Mouse (Mus musculus): ENCODE results near the gene Gsta2.
"Not testable (repeated sequence)": the region's sequence is repeated elsewhere in the genome, so short reads cannot be mapped to it uniquely, and the experiment has no call there.

The Gsta2 gene

DNA sequence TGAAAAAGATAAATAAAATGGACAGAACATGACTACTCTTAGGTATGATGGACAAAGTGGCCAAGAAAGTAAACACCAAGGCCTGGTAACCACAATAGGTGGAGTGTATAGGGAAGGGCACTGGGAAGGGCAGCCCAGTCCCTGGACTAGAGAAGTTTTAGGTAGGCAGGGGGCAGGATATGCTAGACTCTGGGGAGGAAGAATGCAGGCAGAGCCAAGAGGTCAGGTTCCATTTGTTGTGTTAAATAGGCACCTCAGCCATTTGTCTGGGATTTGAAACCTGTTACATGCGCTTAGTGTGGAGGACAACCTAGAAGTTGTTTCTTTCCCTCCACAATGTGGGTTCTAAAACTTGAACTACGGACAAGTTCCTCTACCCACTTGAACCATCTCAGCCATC, 13.8 kb upstream of the Gsta2 start:
- in situ Hi-C loops (cut with MboI; ENCODE audit: low pct_unique_long_range_greater_than_20kb in 1 of 2, low sequenced_read_pairs in 2 of 2, unreplicated experiment in 1 of 2): no loop called here

DNA sequence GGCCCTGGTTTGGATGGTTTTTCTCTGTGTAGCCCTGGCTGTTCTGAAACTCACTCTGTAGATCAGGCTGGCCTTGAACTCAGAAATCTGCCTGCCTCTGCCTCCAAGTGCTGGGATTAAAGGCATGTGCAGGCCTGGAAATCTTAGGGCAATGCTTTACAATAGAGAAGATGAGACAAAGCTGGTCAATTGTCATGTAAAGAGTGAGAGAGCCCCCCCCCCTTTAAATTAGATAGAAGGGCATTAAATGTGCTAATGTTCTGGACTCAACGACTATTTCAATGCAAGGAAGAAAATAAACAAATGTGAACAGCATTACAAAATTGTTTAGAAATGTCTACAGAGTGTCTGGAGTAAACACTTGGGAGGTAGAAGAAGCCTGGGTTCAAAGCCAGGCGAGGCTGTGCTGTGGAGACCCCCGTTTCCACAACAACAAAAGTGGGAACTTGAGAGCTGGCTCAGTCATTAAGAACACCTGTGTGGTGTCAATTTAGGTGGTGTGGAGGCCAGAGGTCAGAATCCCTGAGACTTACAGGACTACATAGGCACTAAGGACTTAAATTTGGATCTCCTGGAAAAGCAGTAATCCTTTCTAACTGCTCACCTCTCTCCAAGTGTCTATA, 13.2 kb upstream of the Gsta2 start:
- in situ Hi-C loops (cut with MboI; ENCODE audit: low pct_unique_long_range_greater_than_20kb in 1 of 2, low sequenced_read_pairs in 2 of 2, unreplicated experiment in 1 of 2): no loop called here

DNA sequence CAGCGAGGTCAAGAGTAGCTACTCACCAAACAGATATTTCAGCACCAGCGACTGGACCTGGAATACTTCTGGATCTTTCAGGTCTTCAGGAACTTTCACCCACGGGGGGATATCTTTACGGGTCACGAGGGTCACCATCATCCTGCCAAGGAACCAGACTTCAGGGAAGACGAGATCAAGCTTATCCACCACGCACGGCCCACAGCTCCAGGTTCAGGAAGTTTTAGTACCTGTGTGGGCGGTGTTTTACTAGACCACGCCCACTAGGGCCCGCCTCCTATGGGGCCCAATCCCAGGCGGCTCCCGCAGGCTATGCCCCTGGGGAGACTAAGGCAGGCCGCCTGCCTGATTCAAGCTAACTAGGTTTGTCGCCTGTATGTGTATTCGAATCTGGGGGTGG, 12.4 kb upstream of the Gsta2 start, which contains the start of gene Dppa5a:
TSS of gene Dppa5a (minus strand) at position 219 of the 400 bp plus-strand sequence.
- in situ Hi-C loops (cut with MboI; ENCODE audit: low pct_unique_long_range_greater_than_20kb in 1 of 2, low sequenced_read_pairs in 2 of 2, unreplicated experiment in 1 of 2): not testable (repeated sequence)

- in situ Hi-C loops (cut with MboI; ENCODE audit: low pct_unique_long_range_greater_than_20kb in 1 of 2, low sequenced_read_pairs in 2 of 2, unreplicated experiment in 1 of 2): no loop called here
These were observed 10.4 kb upstream of the Gsta2 start for GRCm38 (mm10) chr9:78365850-78366544.

- in situ Hi-C loops (cut with MboI; ENCODE audit: low pct_unique_long_range_greater_than_20kb in 1 of 2, low sequenced_read_pairs in 2 of 2, unreplicated experiment in 1 of 2): no loop called here
These were observed 9.1 kb upstream of the Gsta2 start for GRCm38 (mm10) chr9:78364701-78365100.

- in situ Hi-C loops (cut with MboI; ENCODE audit: low pct_unique_long_range_greater_than_20kb in 1 of 2, low sequenced_read_pairs in 2 of 2, unreplicated experiment in 1 of 2): no loop called here
These were observed 7.8 kb upstream of the Gsta2 start for GRCm38 (mm10) chr9:78363374-78363773.

DNA sequence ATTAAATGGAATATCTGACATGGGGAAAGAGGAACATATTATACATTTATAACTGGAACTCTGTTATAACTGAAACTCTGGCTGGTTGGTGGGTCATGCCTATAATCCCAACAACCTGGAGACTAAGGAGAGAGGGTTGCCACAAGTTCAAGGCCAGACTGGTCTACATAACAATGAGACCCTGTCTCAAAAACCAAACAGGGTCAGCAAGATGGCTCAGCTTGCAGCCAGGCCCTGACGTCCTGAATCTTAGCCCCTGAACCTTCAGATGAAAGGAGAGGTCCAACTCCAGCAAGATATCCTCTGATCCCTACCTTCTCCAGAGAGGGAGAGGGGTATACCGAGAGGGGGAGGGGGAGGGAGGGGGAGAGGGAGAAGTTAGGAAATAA, 4.9 kb upstream of the Gsta2 start:
- in situ Hi-C loops (cut with MboI; ENCODE audit: low pct_unique_long_range_greater_than_20kb in 1 of 2, low sequenced_read_pairs in 2 of 2, unreplicated experiment in 1 of 2): no loop called here

GRCm38 (mm10) chr9:78359750-78360483, 4.3 kb upstream of the Gsta2 start:
- in situ Hi-C loops (cut with MboI; ENCODE audit: low pct_unique_long_range_greater_than_20kb in 1 of 2, low sequenced_read_pairs in 2 of 2, unreplicated experiment in 1 of 2): loop anchor here in 1 of 2 experiments (5.0 kb wide), 1 partner anchor 32 kb away; no protein-coding TSS in a partner anchor

- in situ Hi-C loops (cut with MboI; ENCODE audit: low pct_unique_long_range_greater_than_20kb in 1 of 2, low sequenced_read_pairs in 2 of 2, unreplicated experiment in 1 of 2): loop anchor here in 1 of 2 experiments (5.0 kb wide), 1 partner anchor 34 kb away; no protein-coding TSS in a partner anchor
These were observed 2.5 kb upstream of the Gsta2 start for GRCm38 (mm10) chr9:78358053-78358452.

- in situ Hi-C loops (cut with MboI; ENCODE audit: low pct_unique_long_range_greater_than_20kb in 1 of 2, low sequenced_read_pairs in 2 of 2, unreplicated experiment in 1 of 2): loop anchor here in 1 of 2 experiments (5.0 kb wide), 1 partner anchor 37 kb away; no protein-coding TSS in a partner anchor
These were observed 666 bp downstream of the Gsta2 start for GRCm38 (mm10) chr9:78354665-78355578.

DNA sequence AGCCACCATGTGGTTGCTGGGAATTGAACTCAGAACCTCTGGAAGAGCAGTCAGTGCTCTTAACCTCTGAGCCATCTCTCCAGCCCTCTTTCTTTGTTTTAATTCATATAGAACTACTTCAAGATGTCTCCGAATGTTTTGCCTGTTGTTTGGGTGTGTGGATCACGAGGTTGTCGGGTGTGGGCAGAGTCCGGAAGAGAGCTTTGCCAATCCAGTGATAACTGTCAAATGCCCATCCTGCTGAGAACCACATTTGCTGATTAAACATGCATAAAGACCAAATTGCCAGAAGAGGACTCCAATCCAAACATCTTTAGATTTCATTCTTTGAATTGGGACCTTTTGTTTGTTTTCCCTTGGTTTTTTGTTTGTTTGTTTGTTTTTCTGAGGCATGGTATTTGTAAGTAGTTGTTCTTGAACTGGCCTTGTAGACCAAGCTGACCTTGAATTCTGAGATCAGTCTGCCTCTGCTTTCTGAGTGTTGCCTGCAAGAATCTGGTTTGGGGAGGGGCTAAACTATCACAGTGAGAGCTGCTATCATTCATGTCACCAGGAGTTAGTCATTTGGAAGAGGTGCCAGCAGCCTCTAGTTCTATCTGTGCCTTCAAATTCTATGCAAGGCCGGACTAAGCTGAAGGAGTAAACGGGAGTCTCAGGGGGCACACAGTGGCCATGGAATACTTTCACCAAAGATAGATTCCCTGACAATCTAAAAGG, 3.9 kb downstream of the Gsta2 start:
- in situ Hi-C loops (cut with MboI; ENCODE audit: low pct_unique_long_range_greater_than_20kb in 1 of 2, low sequenced_read_pairs in 2 of 2, unreplicated experiment in 1 of 2): no loop called here

DNA sequence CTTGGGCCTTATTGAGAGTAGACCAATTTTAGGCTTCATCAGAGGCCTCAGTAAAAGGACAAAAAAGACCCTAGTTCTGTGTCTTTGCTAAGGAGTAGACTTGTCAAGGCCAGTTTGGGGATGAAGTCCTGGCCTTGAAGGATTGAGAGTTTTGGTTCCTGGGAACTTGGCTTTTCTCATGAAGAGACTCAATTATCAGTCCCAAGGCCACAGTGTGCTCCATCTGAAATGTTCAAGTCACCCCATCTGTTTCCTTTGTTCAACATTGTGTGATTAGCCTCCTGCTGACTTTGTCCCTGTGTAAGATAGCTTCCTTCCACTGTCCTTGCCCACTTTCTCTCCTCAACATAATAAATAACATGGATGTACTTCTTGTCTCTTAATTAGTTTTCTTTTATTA, 5.6 kb downstream of the Gsta2 start:
- in situ Hi-C loops (cut with MboI; ENCODE audit: low pct_unique_long_range_greater_than_20kb in 1 of 2, low sequenced_read_pairs in 2 of 2, unreplicated experiment in 1 of 2): not testable (repeated sequence)

GRCm38 (mm10) chr9:78349141-78349540, 6.4 kb downstream of the Gsta2 start:
- in situ Hi-C loops (cut with MboI; ENCODE audit: low pct_unique_long_range_greater_than_20kb in 1 of 2, low sequenced_read_pairs in 2 of 2, unreplicated experiment in 1 of 2): not testable (repeated sequence)

DNA sequence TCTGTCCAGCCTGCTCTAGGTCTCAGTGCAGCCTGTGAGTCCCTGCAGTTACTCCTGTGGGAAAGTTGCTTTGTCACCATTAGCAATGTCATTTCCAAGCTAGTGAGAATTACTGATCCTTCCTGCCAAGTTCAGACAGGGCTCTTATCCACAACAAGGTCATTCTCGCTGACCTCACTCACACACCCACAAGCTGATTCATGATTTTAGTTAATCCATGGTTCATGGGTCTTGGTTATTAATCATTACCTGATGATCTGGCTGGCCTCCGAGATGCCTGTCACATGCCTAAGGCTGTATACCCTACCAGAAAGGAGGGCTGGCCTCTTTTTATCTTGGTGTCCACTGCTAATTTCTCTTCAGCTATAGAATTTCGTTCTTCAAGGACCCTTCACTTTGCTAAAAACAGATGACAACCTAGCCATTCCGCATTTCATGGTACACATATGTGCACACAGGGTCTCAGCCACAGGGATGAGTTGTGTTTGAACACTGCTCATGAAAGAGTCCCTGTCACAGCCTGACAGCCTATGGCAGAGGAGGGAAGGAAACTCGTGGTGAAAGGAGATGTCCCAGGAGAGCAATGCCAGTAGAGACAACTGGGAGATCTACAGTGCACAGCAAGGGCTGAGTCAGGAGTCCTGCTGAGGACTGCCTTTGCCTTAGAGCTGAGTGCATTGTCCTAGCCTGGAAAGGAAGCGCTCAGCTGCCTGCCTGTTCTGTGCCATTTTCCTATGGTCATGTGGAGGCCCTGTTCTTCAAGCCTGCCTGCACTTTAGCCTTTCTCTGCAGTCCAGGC, 7.2 kb downstream of the Gsta2 start:
- in situ Hi-C loops (cut with MboI; ENCODE audit: low pct_unique_long_range_greater_than_20kb in 1 of 2, low sequenced_read_pairs in 2 of 2, unreplicated experiment in 1 of 2): not testable (repeated sequence)

GRCm38 (mm10) chr9:78347004-78347403, 8.6 kb downstream of the Gsta2 start:
- in situ Hi-C loops (cut with MboI; ENCODE audit: low pct_unique_long_range_greater_than_20kb in 1 of 2, low sequenced_read_pairs in 2 of 2, unreplicated experiment in 1 of 2): no loop called here

- in situ Hi-C loops (cut with MboI; ENCODE audit: low pct_unique_long_range_greater_than_20kb in 1 of 2, low sequenced_read_pairs in 2 of 2, unreplicated experiment in 1 of 2): not testable (repeated sequence)
These were observed 10.4 kb downstream of the Gsta2 start for GRCm38 (mm10) chr9:78345235-78345634.

DNA sequence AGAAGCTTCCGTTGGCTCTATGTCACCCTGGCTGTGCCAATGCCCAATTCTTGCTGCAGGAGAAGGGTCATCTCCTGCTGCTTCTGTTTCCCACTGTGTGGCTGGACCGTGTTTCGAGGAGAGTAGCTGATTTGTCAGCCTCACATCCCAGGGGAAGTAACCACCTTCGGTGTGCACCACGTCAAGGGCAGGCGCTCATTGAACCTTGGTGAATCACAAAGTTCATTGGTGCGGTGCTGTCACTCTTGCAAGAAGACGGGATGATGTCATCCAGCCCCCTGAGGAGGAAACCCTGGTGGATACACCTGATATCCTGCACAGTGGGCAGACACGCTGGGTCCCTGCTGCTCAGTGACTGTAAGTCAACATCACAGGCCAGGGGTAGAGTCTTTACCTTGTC, 12.5 kb downstream of the Gsta2 start:
- in situ Hi-C loops (cut with MboI; ENCODE audit: low pct_unique_long_range_greater_than_20kb in 1 of 2, low sequenced_read_pairs in 2 of 2, unreplicated experiment in 1 of 2): not testable (repeated sequence)

Measured in mouse embryonic stem cell (cell line).